Mouse (Mus musculus) stomach, embryonic 16.5 days (tissue): ENCODE measurements around the gene Ccdc110. TPM values are rescaled to one million over a fixed set of nuclear protein-coding genes. Genes with fewer than 3 reads are reported as not detected.

ENCODE experiments used
- ATAC-seq: fragments of 200-750 bp; cut with Nextera tagmentation; 2 replicates; pipeline ENCODE4 v1.8.0; 2017; ENCODE audit warnings: moderate number of reproducible peaks, moderate TSS enrichment; ENCODE audit not compliant: insufficient read depth, low FRiP score
- H3K27ac ChIP-seq: fragments of 300-500 bp; sonication (generic); 2 replicates; pipeline ENCODE4 v1.5.1; 2014; ENCODE audit warnings: low read length
- H3K27me3 ChIP-seq: fragments of 300-500 bp; sonication (generic); 2 replicates; pipeline ENCODE4 v1.6.1; 2014; ENCODE audit warnings: low read length, control low read depth, mixed read lengths; ENCODE audit not compliant: control insufficient read depth, insufficient read depth
- H3K36me3 ChIP-seq: fragments of 300-500 bp; sonication (generic); 2 replicates; pipeline ENCODE4 v1.6.1; 2014; ENCODE audit warnings: low read length; ENCODE audit not compliant: control insufficient read depth, insufficient read depth
- H3K4me1 ChIP-seq: fragments of 300-500 bp; sonication (generic); 2 replicates; pipeline ENCODE4 v1.6.1; 2014; ENCODE audit warnings: low read length, control low read depth, mixed read lengths; ENCODE audit not compliant: control insufficient read depth, insufficient read depth
- H3K4me2 ChIP-seq: fragments of 300-500 bp; sonication (generic); 2 replicates; pipeline ENCODE4 v1.6.1; 2014; ENCODE audit warnings: low read depth, low read length, mixed read lengths
- H3K4me3 ChIP-seq: fragments of 300-500 bp; sonication (generic); replicated peaks from 2 replicates; pipeline ENCODE4 v1.5.1; 2014; ENCODE audit warnings: mild to moderate bottlenecking, low read length
- H3K9ac ChIP-seq: fragments of 300-500 bp; sonication (generic); 2 replicates; pipeline ENCODE4 v1.6.1; 2014; ENCODE audit warnings: low read length
- H3K9me3 ChIP-seq: fragments of 300-500 bp; sonication (generic); replicated peaks from 2 replicates; pipeline ENCODE4 v1.6.1; 2016; ENCODE audit warnings: low read length, control low read depth; ENCODE audit not compliant: control insufficient read depth
- WGBS: fragments of 180-500 bp; shearing (Covaris S2); extraction: QIAGEN DNeasy Blood & Tissue Kit; methylation state at CpG from one replicate; pipeline ENCODE4 v1.1.7; 2014; 5-methylcytosine and 5-hydroxymethylcytosine counted together
- polyA plus RNA-seq: library from polyadenylated mRNA; unstranded; fragments of >200 nt; fragmentation: Nextera tagmentation; extraction: Ambion mirVana; gene quantifications from 2 replicates; pipeline ENCODE4 v1.2.1, GENCODE M21; 2015

Ccdc110 gene
- polyA plus RNA-seq, 1 experiment from 2014 or later = not detected

GRCm38 (mm10) chr8:45950622-45951021, 16.2 kb downstream of the Ccdc110 start:
- Histone ChIP-seq H3K4me1 (no peaks in the 10 kb centered on the region), H3K4me2 (no peak overlapping the region), H3K36me3 (no peaks in the 10 kb centered on the region), H3K9me3 (no peaks in the 10 kb centered on the region), H3K27me3 (no peaks in the 10 kb centered on the region), H3K4me3 (no peak overlapping the region), H3K27ac (no peak overlapping the region), H3K9ac (no peak overlapping the region)
- no peak for ATAC-seq
- 63% methylated on average over 2 of the region's 2 CpGs for WGBS

GRCm38 (mm10) chr8:45970894-45971293, 36.5 kb downstream of the Ccdc110 start:
- Histone ChIP-seq H3K9me3 (peaks cover 4% of the 10 kb centered on the region; the same call in 1 of the 2 replicates), H3K36me3 (0 out of 2 replicates have a peak, but pooled peaks cover 3% of the 10 kb centered on the region), H3K9ac (no peak overlapping the region), H3K4me3 (no peak overlapping the region), H3K4me2 (no peak overlapping the region), H3K27me3 (no peaks in the 10 kb centered on the region), H3K27ac (no peak overlapping the region), H3K4me1 (peaks cover 6% of the 10 kb centered on the region; the same call in 1 of the 2 replicates)
- no peak for ATAC-seq
- 96% methylated on average over 12 of the region's 12 CpGs for WGBS

GRCm38 (mm10) chr8:45973988-45974505, 39.6 kb downstream of the Ccdc110 start:
- ATAC-seq = no peak
- Histone ChIP-seq H3K4me1 (peaks cover 10% of the 10 kb centered on the region; the same call in 1 of the 2 replicates), H3K9me3 (peaks cover 4% of the 10 kb centered on the region; the same call in 1 of the 2 replicates), H3K4me3 (peak overlapping the region; percentile 60; the same call in 1 of the 2 replicates), H3K9ac (no peak overlapping the region), H3K27ac (no peak overlapping the region), H3K36me3 (peaks cover 10% of the 10 kb centered on the region; the same call in 1 of the 2 replicates), H3K27me3 (no peaks in the 10 kb centered on the region), H3K4me2 (peak overlapping the region; percentile 69)
- 75% methylated on average over 8 of the region's 8 CpGs for WGBS

- peaks cover 10% of the 10 kb centered on the region; the same call in 1 of the 2 replicates for H3K4me1 ChIP-seq
- peaks cover 4% of the 10 kb centered on the region; the same call in 1 of the 2 replicates for H3K9me3 ChIP-seq
- H3K36me3 ChIP-seq = peaks cover 13% of the 10 kb centered on the region; the same call in 1 of the 2 replicates
- H3K4me3 ChIP-seq = peak within 1 kb of the TSS; percentile 60
- H3K9ac ChIP-seq = peak within 1 kb of the TSS; percentile 84
- H3K27me3 ChIP-seq = no peaks in the 10 kb centered on the region
- H3K4me2 ChIP-seq = peak within 1 kb of the TSS; percentile 69
- peak within 1 kb of the TSS; percentile 92 for H3K27ac ChIP-seq
- WGBS = under 1% methylated on average over 57 of the region's 57 CpGs
- peak; percentile 97 for ATAC-seq
These were observed 40.9 kb downstream of the Ccdc110 start, which contains the start of the genes 1700029J07Rik and Ufsp2 for GRCm38 (mm10) chr8:45975126-45975836. TSS of gene 1700029J07Rik (minus strand) at chr8:45975252. TSS of gene Ufsp2 (plus strand) at chr8:45975528.

- WGBS = 55% methylated on average over 11 of the region's 11 CpGs
- Histone ChIP-seq H3K36me3 (peaks cover 14% of the 10 kb centered on the region; the same call in 1 of the 2 replicates), H3K4me3 (peak overlapping the region; percentile 60), H3K4me2 (peak overlapping the region; percentile 69), H3K4me1 (peaks cover 10% of the 10 kb centered on the region; the same call in 1 of the 2 replicates), H3K27me3 (no peaks in the 10 kb centered on the region), H3K27ac (no peak overlapping the region), H3K9me3 (peaks cover 2% of the 10 kb centered on the region; the same call in 1 of the 2 replicates), H3K9ac (peak overlapping the region; percentile 68)
- no peak for ATAC-seq
These were observed 41.5 kb downstream of the Ccdc110 start for GRCm38 (mm10) chr8:45975837-45976468.

- no peak for ATAC-seq
- no peaks in the 10 kb centered on the region for H3K36me3 ChIP-seq
- H3K27ac ChIP-seq = 0 out of 2 replicates have a peak overlapping the region, but pooled peaks have one; percentile 6
- no peak overlapping the region for H3K4me2 ChIP-seq
- H3K9me3 ChIP-seq = no peaks in the 10 kb centered on the region
- no peaks in the 10 kb centered on the region for H3K27me3 ChIP-seq
- no peak overlapping the region for H3K4me3 ChIP-seq
- H3K4me1 ChIP-seq = 0 out of 2 replicates have a peak, but pooled peaks cover 3% of the 10 kb centered on the region
- H3K9ac ChIP-seq = no peak overlapping the region
- WGBS = 58% methylated on average over 3 of the region's 3 CpGs
These were observed 52.2 kb downstream of the Ccdc110 start for GRCm38 (mm10) chr8:45986665-45987064.

GRCm38 (mm10) chr8:45988189-45988588, 53.8 kb downstream of the Ccdc110 start:
- no peak overlapping the region for H3K9ac ChIP-seq
- H3K4me1 ChIP-seq = 0 out of 2 replicates have a peak, but pooled peaks cover 3% of the 10 kb centered on the region
- no peak overlapping the region for H3K4me2 ChIP-seq
- no peaks in the 10 kb centered on the region for H3K36me3 ChIP-seq
- no peaks in the 10 kb centered on the region for H3K9me3 ChIP-seq
- H3K27me3 ChIP-seq = no peaks in the 10 kb centered on the region
- WGBS = 67% methylated on average over 2 of the region's 2 CpGs
- H3K4me3 ChIP-seq = no peak overlapping the region
- H3K27ac ChIP-seq = no peak overlapping the region
- ATAC-seq = no peak

- 89% methylated on average over 4 of the region's 4 CpGs for WGBS
- no peak overlapping the region for H3K4me3 ChIP-seq
- no peak overlapping the region for H3K9ac ChIP-seq
- H3K4me2 ChIP-seq = no peak overlapping the region
- H3K4me1 ChIP-seq = 0 out of 2 replicates have a peak, but pooled peaks cover 3% of the 10 kb centered on the region
- H3K36me3 ChIP-seq = peaks cover 6% of the 10 kb centered on the region; the same call in 1 of the 2 replicates
- no peaks in the 10 kb centered on the region for H3K27me3 ChIP-seq
- H3K9me3 ChIP-seq = no peaks in the 10 kb centered on the region
- no peak overlapping the region for H3K27ac ChIP-seq
- no peak for ATAC-seq
These were observed 56.4 kb downstream of the Ccdc110 start for GRCm38 (mm10) chr8:45990631-45991310.
